Comparison of ENCODE assay signal across 18 mouse cellular contexts in the genomic region with DNA sequence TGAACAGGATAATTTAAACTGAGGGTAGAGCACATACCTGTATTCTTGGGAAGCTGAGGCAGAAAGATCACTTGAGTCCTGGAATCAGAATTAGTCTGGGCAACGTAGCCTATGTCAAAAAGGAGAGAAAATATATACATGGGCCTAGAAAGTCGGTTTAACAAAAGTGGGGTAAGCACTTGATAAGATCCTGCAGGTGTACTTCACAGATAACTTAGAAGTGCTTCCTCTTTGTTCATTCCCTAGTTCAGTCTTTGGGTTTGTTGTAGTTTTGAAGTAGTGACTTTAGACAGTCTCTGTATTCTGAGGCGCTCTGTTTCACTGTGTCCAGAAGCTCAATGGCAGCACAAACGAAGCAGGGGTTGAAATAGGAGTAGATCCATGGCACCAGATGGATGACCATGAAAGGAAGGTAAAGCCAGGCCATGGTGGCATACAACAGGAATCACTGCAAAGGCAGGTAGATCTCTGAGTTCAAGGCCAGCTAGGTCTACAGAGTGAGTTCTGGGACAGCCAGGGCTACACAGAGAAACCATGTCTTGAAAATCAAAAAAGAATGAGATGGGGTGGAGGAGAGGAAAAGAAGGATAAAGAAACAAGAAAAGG.
"Had no signal": no experiment of that assay in that cellular context is flagged by ENCODE, and none has a peak within 500 bp of the region (broad histone marks: within the 10 kb centered on the region; RNA-seq: fewer than 3 reads in every experiment).

No protein-coding gene starts in this region.

- H3K9ac ChIP-seq: limb, embryonic 12.5 days; liver, embryonic 13.5 days; liver, postnatal 0 days; lung, embryonic 15.5 days; midbrain, embryonic 12.5 days; neural tube, embryonic 15.5 days had no signal

- H3K4me2 ChIP-seq: limb, embryonic 12.5 days; liver, embryonic 13.5 days; lung, embryonic 15.5 days; midbrain, embryonic 12.5 days; neural tube, embryonic 15.5 days had no signal

- H3K4me3 ChIP-seq: limb, embryonic 12.5 days; liver, embryonic 13.5 days; lung, embryonic 15.5 days; megakaryocyte, embryonic 14.5 days; midbrain, embryonic 12.5 days; neural tube, embryonic 15.5 days had no signal

- DNase-seq: kidney, adult 8-10 months; kidney, postnatal 36 days; layer of hippocampus, adult 9-11 months; layer of hippocampus, postnatal 36 days; liver; liver, embryonic 13.5 days; liver, postnatal 0 days; lung, postnatal 14 days had no signal

- H3K36me3 ChIP-seq: liver, embryonic 13.5 days; midbrain, embryonic 12.5 days had no signal

- H3K4me1 ChIP-seq: limb, embryonic 12.5 days; lung, embryonic 15.5 days; midbrain, embryonic 12.5 days; neural tube, embryonic 15.5 days had no signal

- H3K27me3 ChIP-seq: limb, embryonic 12.5 days; liver, embryonic 13.5 days; lung, embryonic 15.5 days; megakaryocyte, embryonic 14.5 days; midbrain, embryonic 12.5 days; neural tube, embryonic 15.5 days had no signal

- ATAC-seq: intestine, postnatal 0 days; liver, postnatal 0 days; midbrain, embryonic 16.5 days had no signal

- H3K9me3 ChIP-seq: limb, embryonic 12.5 days; liver, embryonic 13.5 days; lung, embryonic 15.5 days; megakaryocyte, embryonic 14.5 days; midbrain, embryonic 12.5 days; neural tube, embryonic 15.5 days had no signal

- H3K27ac ChIP-seq: kidney, postnatal 0 days; limb, embryonic 12.5 days; liver, embryonic 13.5 days; lung, embryonic 15.5 days; macrophage; midbrain, embryonic 12.5 days; neural tube, embryonic 15.5 days; stomach, postnatal 0 days had no signal
